Mouse (Mus musculus) intestine, embryonic 14.5 days (tissue): ENCODE data around the gene Cmpk2. TPM values are rescaled to one million over a fixed set of nuclear protein-coding genes. Genes with fewer than 3 reads are reported as not detected.

Source experiments
- polyA plus RNA-seq: library from polyadenylated mRNA; unstranded; fragments of >200 nt; fragmentation: Nextera tagmentation; extraction: Ambion mirVana; gene quantifications from 2 replicates; pipeline ENCODE4 v1.2.1, GENCODE M21; 2014

The Cmpk2 gene
- polyA plus RNA-seq, 1 experiment from 2014 or later, result 4.7 TPM

Other genes with a start within 250 kb of the Cmpk2 start
- 19.6 and 22.4 TPM in 2 replicates for gene Rnf144a, start 54.0 kb upstream of the Cmpk2 start, polyA plus RNA-seq
- gene Rsad2, start 12.8 kb upstream of the Cmpk2 start, polyA plus RNA-seq, result 1.1 and 1.8 TPM in 2 replicates